Mouse (Mus musculus): Measurements from ENCODE around the gene Lmln. TPM values are rescaled to one million over a fixed set of nuclear protein-coding genes. Genes with fewer than 3 reads are reported as not detected.
"Not testable (repeated sequence)": the region's sequence is repeated elsewhere in the genome, so short reads cannot be mapped to it uniquely, and the experiment has no call there.

Gene Lmln
- polyA plus RNA-seq, 1 experiment = 5.0 TPM

DNA sequence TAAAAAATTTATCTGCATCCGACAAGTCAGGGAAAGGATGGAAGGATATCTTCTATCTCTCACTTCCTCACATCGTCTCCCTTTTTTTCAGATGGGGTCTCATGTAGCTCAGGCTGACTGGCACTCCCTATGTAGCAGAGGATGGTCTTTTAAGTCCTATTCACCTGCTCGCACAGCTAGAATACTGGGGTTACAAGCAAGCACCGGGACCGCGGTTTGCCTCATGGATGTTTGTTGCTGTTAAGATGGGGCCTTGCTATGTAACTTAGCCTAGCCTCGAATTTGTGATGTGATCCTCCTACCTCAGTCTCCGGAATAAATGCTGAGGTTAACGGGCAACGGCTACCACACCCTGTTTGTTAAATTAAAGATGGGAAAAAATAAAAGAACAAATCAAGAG is 6.7 kb upstream of the Lmln start:
- 16% methylated on average over 10 of the region's 10 CpGs for WGBS
- TF ChIP-seq CTCF (IDR thresholded peaks at IDR 0.05; ENCODE audit: insufficient read depth, low read length) = no peak
- no peak for TF ChIP-seq POLR2A (IDR thresholded peaks at IDR 0.05; ENCODE audit: borderline replicate concordance, extremely low read depth, low read depth, low read length)
- no peak for DNase-seq
- peaks cover 2% of the 10 kb centered on the region; the same call in 1 of the 2 replicates for H3K4me1 ChIP-seq (ENCODE audit: control insufficient read depth, insufficient read depth, low read length)
- H3K4me3 ChIP-seq (replicated peaks; ENCODE audit: extremely low read depth, low read depth, low read length) = peak overlapping the region; percentile 21

DNA sequence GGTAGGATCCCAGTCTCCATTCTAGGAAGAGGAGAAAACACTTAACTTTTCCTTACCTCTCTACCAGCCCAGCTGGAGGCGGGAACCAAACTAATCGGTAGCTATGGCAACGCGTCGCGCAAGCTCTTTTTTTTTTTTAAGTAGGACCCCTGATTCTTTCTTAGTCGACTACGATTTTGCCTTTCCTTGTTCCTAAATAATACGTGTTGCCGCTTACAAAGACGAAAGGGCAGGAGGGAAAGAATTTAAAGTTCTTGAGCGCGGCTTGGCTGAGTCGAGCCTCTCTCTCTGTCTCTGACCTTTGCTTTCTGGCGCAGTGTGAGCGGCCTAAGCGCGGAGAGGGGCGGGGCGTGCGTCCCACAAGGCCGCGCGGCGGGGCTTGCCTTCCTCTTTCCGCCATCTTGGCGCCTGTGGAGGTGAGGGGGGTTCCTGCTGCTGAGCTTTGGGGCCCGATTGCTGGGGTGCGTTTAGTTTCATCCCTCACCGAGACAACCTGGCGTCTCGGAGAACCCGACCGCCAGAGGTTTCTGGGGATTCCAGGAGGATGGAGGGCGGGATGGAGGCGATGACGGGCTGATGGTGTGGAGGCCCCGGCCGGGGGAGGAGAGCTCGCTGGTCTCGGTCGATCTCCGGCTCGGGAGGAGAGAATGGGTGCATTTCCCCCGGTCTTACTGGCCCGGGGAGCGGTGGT is 6.1 kb upstream of the Lmln start, which contains the start of the genes Iqcg and Rpl35a:
TSS of gene Iqcg (minus strand) at position 124 of the 691 bp plus-strand sequence.
TSS of gene Rpl35a (plus strand) at position 359 of the 691 bp plus-strand sequence.
- WGBS = under 1% methylated on average over 47 of the region's 47 CpGs
- no peak for TF ChIP-seq CTCF (IDR thresholded peaks at IDR 0.05; ENCODE audit: insufficient read depth, low read length)
- peak; percentile 95 for TF ChIP-seq POLR2A (IDR thresholded peaks at IDR 0.05; ENCODE audit: borderline replicate concordance, extremely low read depth, low read depth, low read length)
- Histone ChIP-seq H3K4me3 (replicated peaks; ENCODE audit: extremely low read depth, low read depth, low read length) (peak within 1 kb of the TSS; percentile 91), H3K4me1 (ENCODE audit: control insufficient read depth, insufficient read depth, low read length) (peaks cover 2% of the 10 kb centered on the region; the same call in 1 of the 2 replicates)
- DNase-seq = peak; percentile 92

DNA sequence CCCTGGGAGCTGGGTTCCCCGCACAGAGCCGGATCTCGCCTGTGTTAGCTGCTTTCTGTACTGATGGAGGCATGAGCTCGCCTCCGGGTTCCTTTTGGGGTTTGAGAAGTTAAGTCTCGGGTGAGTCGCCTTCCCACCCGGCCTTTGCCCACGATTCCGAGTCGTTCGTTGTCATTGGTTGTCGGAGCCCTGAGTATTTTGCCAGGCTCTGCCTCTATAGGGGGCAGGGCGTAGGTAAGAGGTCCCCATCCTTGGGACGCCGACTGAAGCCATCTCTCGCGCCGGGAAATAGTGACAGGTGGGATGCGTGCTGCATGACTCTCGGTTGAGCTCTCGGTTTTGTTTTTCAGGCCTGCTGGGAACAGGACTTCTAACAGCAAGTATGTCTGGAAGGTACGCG is 5.5 kb upstream of the Lmln start:
- H3K4me3 ChIP-seq (replicated peaks; ENCODE audit: extremely low read depth, low read depth, low read length) = peak overlapping the region; percentile 91
- under 1% methylated on average over 24 of the region's 24 CpGs for WGBS
- DNase-seq = no peak
- H3K4me1 ChIP-seq (ENCODE audit: control insufficient read depth, insufficient read depth, low read length) = peaks cover 2% of the 10 kb centered on the region; the same call in 1 of the 2 replicates
- no peak for TF ChIP-seq POLR2A (IDR thresholded peaks at IDR 0.05; ENCODE audit: borderline replicate concordance, extremely low read depth, low read depth, low read length)

DNA sequence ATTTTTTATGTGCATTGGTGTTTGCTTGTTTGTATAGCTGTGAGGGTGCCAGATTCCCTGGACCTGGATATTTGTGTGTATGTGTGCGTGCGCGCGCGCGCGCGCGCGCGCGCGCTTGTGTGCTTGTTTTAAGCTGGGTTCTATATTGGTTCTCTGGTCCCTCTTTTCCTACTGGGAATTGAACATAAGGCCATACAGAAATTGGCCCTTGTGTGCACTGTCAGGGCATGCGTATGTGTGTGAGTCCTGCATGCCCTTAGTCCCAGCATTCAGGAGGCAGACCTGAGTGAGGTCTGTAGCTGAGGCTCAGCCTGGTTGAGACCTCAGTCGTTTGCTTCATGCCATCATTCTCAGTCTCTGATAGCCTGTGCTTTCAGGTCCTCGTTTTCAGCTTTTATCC is 4.3 kb upstream of the Lmln start:
- no peak for DNase-seq
- WGBS = 91% methylated on average over 16 of the region's 16 CpGs
- peaks cover 2% of the 10 kb centered on the region for H3K4me1 ChIP-seq (ENCODE audit: control insufficient read depth, insufficient read depth, low read length)
- no peak for TF ChIP-seq POLR2A (IDR thresholded peaks at IDR 0.05; ENCODE audit: borderline replicate concordance, extremely low read depth, low read depth, low read length)
- TF ChIP-seq CTCF (IDR thresholded peaks at IDR 0.05; ENCODE audit: insufficient read depth, low read length) = no peak
- H3K4me3 ChIP-seq (replicated peaks; ENCODE audit: extremely low read depth, low read depth, low read length) = no peak overlapping the region

DNA sequence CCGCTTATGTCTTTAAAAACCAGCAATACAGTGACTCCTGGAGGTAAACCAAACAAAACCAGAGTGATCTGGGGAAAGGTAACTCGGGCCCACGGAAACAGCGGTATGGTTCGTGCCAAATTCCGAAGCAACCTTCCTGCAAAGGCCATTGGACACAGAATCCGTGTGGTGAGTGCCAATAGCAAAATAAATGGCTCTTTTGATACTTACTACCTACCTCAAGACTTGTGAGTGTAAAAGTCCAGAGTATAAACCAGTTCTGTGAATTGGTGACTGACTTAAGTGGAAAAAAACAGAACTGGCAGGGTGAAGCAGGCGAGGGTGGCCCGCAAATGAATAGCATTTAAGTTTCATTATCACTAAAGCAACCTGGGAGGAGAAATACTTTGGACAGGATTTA is 3.7 kb upstream of the Lmln start:
- not testable (repeated sequence) for DNase-seq; H3K4me1 ChIP-seq (ENCODE audit: control insufficient read depth, insufficient read depth, low read length); H3K4me3 ChIP-seq (replicated peaks; ENCODE audit: extremely low read depth, low read depth, low read length)
- 77% methylated on average over 9 of the region's 9 CpGs for WGBS

DNA sequence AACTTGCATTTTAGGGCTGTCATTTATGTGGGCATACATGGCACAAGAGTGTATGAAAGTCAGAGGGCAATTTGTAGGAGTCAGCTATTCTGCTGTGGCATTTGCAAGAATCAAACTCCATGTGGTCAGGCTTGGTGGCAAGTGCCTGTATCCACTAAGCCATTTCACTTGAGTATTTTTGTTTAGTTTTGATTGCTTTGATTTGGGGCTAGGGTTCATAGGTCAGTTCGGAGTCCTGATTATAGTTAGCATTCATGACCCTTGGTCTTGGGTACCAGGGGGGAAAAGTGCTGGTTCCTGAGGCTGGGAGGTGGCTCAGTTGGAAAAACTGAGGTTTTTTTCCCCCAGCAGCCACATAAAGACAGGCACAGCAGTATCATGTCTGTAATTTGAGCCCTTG is 2.9 kb upstream of the Lmln start:
- H3K4me3 ChIP-seq (replicated peaks; ENCODE audit: extremely low read depth, low read depth, low read length) = no peak overlapping the region
- TF ChIP-seq CTCF (IDR thresholded peaks at IDR 0.05; ENCODE audit: insufficient read depth, low read length) (no peak), POLR2A (IDR thresholded peaks at IDR 0.05; ENCODE audit: borderline replicate concordance, extremely low read depth, low read depth, low read length) (no peak)
- peaks cover 2% of the 10 kb centered on the region for H3K4me1 ChIP-seq (ENCODE audit: control insufficient read depth, insufficient read depth, low read length)
- WGBS = 84% methylated on average over 1 of the region's 1 CpGs
- no peak for DNase-seq

DNA sequence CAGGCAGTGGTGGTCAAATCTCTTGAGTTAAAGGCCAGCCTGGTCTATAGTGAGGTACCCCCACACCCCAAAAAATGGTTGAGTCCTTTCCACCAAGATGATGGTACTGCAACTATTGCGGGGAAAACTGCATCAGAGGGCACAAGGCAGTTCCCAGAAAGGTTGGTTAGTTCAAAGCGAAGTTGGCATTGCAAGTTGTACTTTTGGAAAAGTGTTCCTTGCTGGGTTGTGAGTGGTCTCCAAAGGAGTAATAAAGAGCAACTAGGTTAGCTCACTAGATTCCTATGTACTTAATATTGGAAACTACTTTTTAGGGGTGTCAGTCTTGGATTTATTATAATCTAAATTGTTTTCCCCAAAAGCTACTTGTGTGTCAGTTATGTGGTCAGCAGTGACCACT is 1.4 kb upstream of the Lmln start:
- TF ChIP-seq CTCF (IDR thresholded peaks at IDR 0.05; ENCODE audit: insufficient read depth, low read length) (no peak), POLR2A (IDR thresholded peaks at IDR 0.05; ENCODE audit: borderline replicate concordance, extremely low read depth, low read depth, low read length) (no peak)
- WGBS = 84% methylated on average over 2 of the region's 2 CpGs

DNA sequence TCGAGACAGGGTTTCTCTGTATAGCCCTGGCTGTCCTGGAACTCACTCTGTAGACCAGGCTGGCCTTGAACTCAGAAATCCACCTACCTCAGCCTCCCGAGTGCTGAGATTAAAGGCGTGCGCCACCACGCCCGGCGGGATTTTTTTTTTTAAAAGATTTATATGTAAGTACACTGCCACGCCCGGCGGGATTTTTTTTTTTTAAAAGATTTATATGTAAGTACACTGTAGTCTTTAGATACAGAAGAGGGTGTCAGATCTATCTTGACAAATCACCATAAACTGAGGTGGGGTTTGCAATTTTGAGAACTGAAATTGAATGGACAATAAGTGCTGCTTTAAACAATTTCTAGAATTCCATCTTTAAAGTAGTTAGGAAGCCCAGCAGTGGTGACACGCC is 921 bp upstream of the Lmln start:
- Histone ChIP-seq H3K4me1 (ENCODE audit: control insufficient read depth, insufficient read depth, low read length) (peaks cover 2% of the 10 kb centered on the region), H3K4me3 (replicated peaks; ENCODE audit: extremely low read depth, low read depth, low read length) (no peak overlapping the region)
- DNase-seq = no peak
- WGBS = 51% methylated on average over 11 of the region's 11 CpGs
- no peak for TF ChIP-seq CTCF (IDR thresholded peaks at IDR 0.05; ENCODE audit: insufficient read depth, low read length)
- no peak for TF ChIP-seq POLR2A (IDR thresholded peaks at IDR 0.05; ENCODE audit: borderline replicate concordance, extremely low read depth, low read depth, low read length)

More for the DNA sequence above, 1.4 kb upstream of the Lmln start:
- DNase-seq = no peak
- H3K4me1 ChIP-seq (ENCODE audit: control insufficient read depth, insufficient read depth, low read length) = peaks cover 2% of the 10 kb centered on the region
- H3K4me3 ChIP-seq (replicated peaks; ENCODE audit: extremely low read depth, low read depth, low read length) = no peak overlapping the region

DNA sequence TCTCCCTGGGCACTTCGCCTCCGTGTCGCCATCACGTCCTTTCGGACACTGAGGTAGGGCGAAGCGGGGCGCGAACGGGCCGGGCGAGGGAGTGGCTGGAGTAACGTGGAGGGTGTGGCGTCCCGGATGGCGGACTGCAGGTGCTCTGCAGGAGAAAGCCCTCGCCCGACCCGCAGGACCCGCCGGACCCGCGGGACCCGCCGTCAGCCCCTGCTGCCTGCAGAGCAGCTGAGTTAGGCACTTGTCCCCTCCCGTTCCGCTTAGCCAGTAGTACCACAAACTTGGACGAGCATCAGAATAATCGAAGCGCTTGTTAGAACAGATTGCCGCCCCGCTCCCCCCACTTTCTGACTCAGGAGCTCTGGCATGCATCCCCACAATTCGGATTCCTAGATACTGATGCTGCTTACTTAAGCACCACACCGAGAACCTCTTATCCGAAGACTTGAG is 386 bp downstream of the Lmln start:
- DNase-seq = no peak
- Histone ChIP-seq H3K4me3 (replicated peaks; ENCODE audit: extremely low read depth, low read depth, low read length) (peak overlapping the region; percentile 66), H3K4me1 (ENCODE audit: control insufficient read depth, insufficient read depth, low read length) (peaks cover 2% of the 10 kb centered on the region)
- WGBS = under 1% methylated on average over 35 of the region's 35 CpGs
- TF ChIP-seq CTCF (IDR thresholded peaks at IDR 0.05; ENCODE audit: insufficient read depth, low read length) (no peak), POLR2A (IDR thresholded peaks at IDR 0.05; ENCODE audit: borderline replicate concordance, extremely low read depth, low read depth, low read length) (no peak)

DNA sequence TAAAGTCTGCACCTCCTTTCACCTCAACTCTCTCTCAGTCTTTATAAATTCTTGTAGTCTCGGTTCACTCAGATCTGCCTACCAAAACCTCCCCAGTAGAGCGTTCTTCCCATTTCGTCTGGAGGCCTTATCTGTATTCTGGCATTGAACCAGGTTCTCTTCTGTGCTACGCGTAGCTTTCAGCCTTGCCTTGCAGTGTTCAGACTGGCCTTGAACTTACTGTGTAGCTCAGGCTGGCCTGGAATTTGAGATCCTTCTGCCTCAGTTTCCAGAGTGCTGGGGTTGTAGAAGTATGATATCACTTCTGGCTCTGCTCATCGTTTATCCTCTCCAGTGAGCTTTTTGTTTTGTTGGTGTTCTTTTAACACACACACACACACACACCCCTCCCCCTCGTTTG is 946 bp downstream of the Lmln start:
- Histone ChIP-seq H3K4me1 (ENCODE audit: control insufficient read depth, insufficient read depth, low read length) (no peaks in the 10 kb centered on the region; the same call in 1 of the 2 replicates), H3K4me3 (replicated peaks; ENCODE audit: extremely low read depth, low read depth, low read length) (peak overlapping the region; percentile 66)
- TF ChIP-seq CTCF (IDR thresholded peaks at IDR 0.05; ENCODE audit: insufficient read depth, low read length) = no peak
- TF ChIP-seq POLR2A (IDR thresholded peaks at IDR 0.05; ENCODE audit: borderline replicate concordance, extremely low read depth, low read depth, low read length) = no peak
- DNase-seq = no peak
- 15% methylated on average over 7 of the region's 7 CpGs for WGBS
